Mouse (Mus musculus) spleen, postnatal 10 days (tissue): ENCODE measurements at regions not wholly inside any gene's neighbourhood (a gene's known extent, or its start where the extent isn't known, plus 50 kb on each side); places are given as distances from the start of the nearest gene placed in this dataset.

Experiments used
- DNase-seq, 2 experiments: peaks; one replicate each; pipeline ENCODE4 v3.0.0; 2021 to 2022; ENCODE audit warnings: low spot score in 2 of 2

GRCm38 (mm10) chr13:119267608-119268300 lies 160.6 kb upstream of the Paip1 start:
- no peak for DNase-seq

- DNase-seq, result no peak
Measured at GRCm38 (mm10) chr13:119268301-119268675, 160.1 kb upstream of the Paip1 start.

GRCm38 (mm10) chr13:119275500-119275899 lies 152.9 kb upstream of the Paip1 start:
- no peak for DNase-seq

GRCm38 (mm10) chr13:119277308-119277948 lies 151.0 kb upstream of the Paip1 start:
- DNase-seq, result no peak

- no peak for DNase-seq
Measured at GRCm38 (mm10) chr13:119279449-119279848, 149.0 kb upstream of the Paip1 start.

- DNase-seq, result no peak
Measured at GRCm38 (mm10) chr13:119280622-119281021, 147.8 kb upstream of the Paip1 start.

- peak; percentile 28 to 71 for DNase-seq
Measured at GRCm38 (mm10) chr13:119283448-119283847, 145.0 kb upstream of the Paip1 start.

- DNase-seq, result no peak
Measured at GRCm38 (mm10) chr13:119309238-119309637, 119.2 kb upstream of the Paip1 start.

GRCm38 (mm10) chr13:119310013-119310412 lies 118.4 kb upstream of the Paip1 start:
- DNase-seq, result no peak

GRCm38 (mm10) chr13:119314356-119314755 lies 114.0 kb upstream of the Paip1 start:
- no peak for DNase-seq

GRCm38 (mm10) chr13:119318358-119318757 lies 110.0 kb upstream of the Paip1 start:
- DNase-seq, result no peak

- no peak for DNase-seq
Measured at GRCm38 (mm10) chr13:119325510-119325909, 102.9 kb upstream of the Paip1 start.

GRCm38 (mm10) chr13:119326877-119327625 lies 101.3 kb upstream of the Paip1 start:
- DNase-seq, result no peak

- no peak for DNase-seq
Measured at GRCm38 (mm10) chr13:119328731-119329130, 99.7 kb upstream of the Paip1 start.

GRCm38 (mm10) chr13:119331815-119332214 lies 96.6 kb upstream of the Paip1 start:
- DNase-seq, result no peak

GRCm38 (mm10) chr13:119333915-119334314 lies 94.5 kb upstream of the Paip1 start:
- DNase-seq, result no peak

- DNase-seq, result no peak
Measured at GRCm38 (mm10) chr13:119337861-119338260, 90.5 kb upstream of the Paip1 start.

GRCm38 (mm10) chr13:119339016-119339415 lies 89.4 kb upstream of the Paip1 start:
- no peak for DNase-seq

GRCm38 (mm10) chr13:119339762-119340161 lies 88.6 kb upstream of the Paip1 start:
- no peak for DNase-seq

GRCm38 (mm10) chr13:119341833-119342232 lies 86.6 kb upstream of the Paip1 start:
- DNase-seq, result peak; percentile 29 to 68

GRCm38 (mm10) chr13:119342761-119343160 lies 85.6 kb upstream of the Paip1 start:
- DNase-seq, result no peak

- no peak for DNase-seq
Measured at GRCm38 (mm10) chr13:119347988-119348387, 80.4 kb upstream of the Paip1 start.

GRCm38 (mm10) chr13:119351346-119351745 lies 77.1 kb upstream of the Paip1 start:
- no peak for DNase-seq
